Mouse (Mus musculus): ENCODE measurements around the gene Fbxo42. TPM values are rescaled to one million over a fixed set of nuclear protein-coding genes. Genes with fewer than 3 reads are reported as not detected.

The Fbxo42 gene
- total and polyA plus RNA-seq, 3 experiments = 11.2 to 260 (median 23.1) TPM

- no peaks in the 10 kb centered on the region for H3K27me3 ChIP-seq (ENCODE audit: control insufficient read depth in 1 of 2, insufficient read depth in 2 of 2, low read length in 2 of 2)
- no peak for TF ChIP-seq POLR2AphosphoS2 (IDR thresholded peaks at IDR 0.05; ENCODE audit: low read length)
- TF ChIP-seq MAX (IDR thresholded peaks at IDR 0.05; ENCODE audit: low read length) = no peak
- no peak for TF ChIP-seq RCOR1 (IDR thresholded peaks at IDR 0.05; ENCODE audit: low read depth, low read length)
- TF ChIP-seq ETS1 (IDR thresholded peaks at IDR 0.05; ENCODE audit: low read depth, low read length) = no peak
- TF ChIP-seq MYC (IDR thresholded peaks at IDR 0.05; ENCODE audit: low read depth, low read length) = no peak
- TF ChIP-seq MAFK (IDR thresholded peaks at IDR 0.05; ENCODE audit: borderline replicate concordance, low read depth, low read length) = no peak
- no peak for DNase-seq (ENCODE audit: low read depth, low spot score)
- H3K9ac ChIP-seq (ENCODE audit: control insufficient read depth, low read depth, low read length, poor library complexity, severe bottlenecking) = no peak overlapping the region
- no peak overlapping the region for H3K27ac ChIP-seq (ENCODE audit: control insufficient read depth, low read depth, low read length)
- no peaks in the 10 kb centered on the region for H3K9me3 ChIP-seq (replicated peaks; ENCODE audit: insufficient read depth, low read length)
- H3K36me3 ChIP-seq (ENCODE audit: control insufficient read depth in 1 of 2, insufficient read depth in 2 of 2, low read length in 2 of 2) = peaks cover 0 to 2% of the 10 kb centered on the region in 2 experiments; a peak in 1 of 4 replicates
- H3K4me1 ChIP-seq (ENCODE audit: control insufficient read depth in 1 of 2, insufficient read depth in 2 of 2, low read length in 2 of 2) = no peaks in the 10 kb centered on the region
- peaks cover 52% of the 10 kb centered on the region for H3K79me2 ChIP-seq (ENCODE audit: control insufficient read depth, insufficient read depth, low read length, poor library complexity)
- no peak overlapping the region for H3K4me3 ChIP-seq (ENCODE audit: control insufficient read depth in 1 of 2, insufficient read depth in 1 of 2, low read depth in 2 of 2, low read length in 2 of 2)
These were observed 24.6 kb upstream of the Fbxo42 start for GRCm38 (mm10) chr4:141123065-141123464.

GRCm38 (mm10) chr4:141129190-141129710 lies 18.5 kb upstream of the Fbxo42 start:
- TF ChIP-seq ZMIZ1 (IDR thresholded peaks at IDR 0.05; ENCODE audit: low read depth, low read length) = no peak
- Histone ChIP-seq H3K9ac (ENCODE audit: control insufficient read depth, low read depth, low read length, poor library complexity, severe bottlenecking) (no peak overlapping the region), H3K27me3 (ENCODE audit: control insufficient read depth in 1 of 2, insufficient read depth in 2 of 2, low read length in 2 of 2) (no peaks in the 10 kb centered on the region), H3K4me1 (ENCODE audit: control insufficient read depth in 1 of 2, insufficient read depth in 2 of 2, low read length in 2 of 2) (no peaks in the 10 kb centered on the region), H3K9me3 (replicated peaks; ENCODE audit: insufficient read depth, low read length) (no peaks in the 10 kb centered on the region), H3K79me2 (ENCODE audit: control insufficient read depth, insufficient read depth, low read length, poor library complexity) (peaks cover 68% of the 10 kb centered on the region), H3K27ac (ENCODE audit: control insufficient read depth, low read depth, low read length) (no peak overlapping the region), H3K4me3 (ENCODE audit: control insufficient read depth in 1 of 2, insufficient read depth in 1 of 2, low read depth in 2 of 2, low read length in 2 of 2) (no peak overlapping the region), H3K36me3 (ENCODE audit: control insufficient read depth in 1 of 2, insufficient read depth in 2 of 2, low read length in 2 of 2) (peaks cover 0 to 1% of the 10 kb centered on the region in 2 experiments; a peak in 2 of 4 replicates)
- DNase-seq (ENCODE audit: low read depth, low spot score) = no peak

GRCm38 (mm10) chr4:141130704-141131342 lies 16.9 kb upstream of the Fbxo42 start:
- H3K9ac ChIP-seq (ENCODE audit: control insufficient read depth, low read depth, low read length, poor library complexity, severe bottlenecking) = no peak overlapping the region
- TF ChIP-seq MXI1 (IDR thresholded peaks at IDR 0.05; ENCODE audit: low read depth, low read length) (no peak), ETS1 (IDR thresholded peaks at IDR 0.05; ENCODE audit: low read depth, low read length) (no peak), CTCF (IDR thresholded peaks at IDR 0.05 in 2 of 3, conservative IDR thresholded peaks at IDR 0.05 in 1 of 3; ENCODE audit: control insufficient read depth in 1 of 3, insufficient read depth in 1 of 3, low read depth in 2 of 3, low read length in 3 of 3, poor library complexity in 1 of 3, severe bottlenecking in 1 of 3) (no peak), TCF12 (IDR thresholded peaks at IDR 0.05; ENCODE audit: low read depth, low read length) (no peak)
- H3K79me2 ChIP-seq (ENCODE audit: control insufficient read depth, insufficient read depth, low read length, poor library complexity) = peaks cover 71% of the 10 kb centered on the region
- no peak overlapping the region for H3K4me3 ChIP-seq (ENCODE audit: control insufficient read depth in 1 of 2, insufficient read depth in 1 of 2, low read depth in 2 of 2, low read length in 2 of 2)
- no peak overlapping the region for H3K27ac ChIP-seq (ENCODE audit: control insufficient read depth, low read depth, low read length)
- no peak for DNase-seq (ENCODE audit: low read depth, low spot score)
- H3K36me3 ChIP-seq (ENCODE audit: control insufficient read depth in 1 of 2, insufficient read depth in 2 of 2, low read length in 2 of 2) = peaks cover 0 to 1% of the 10 kb centered on the region in 2 experiments; a peak in 2 of 4 replicates
- no peaks in the 10 kb centered on the region for H3K4me1 ChIP-seq (ENCODE audit: control insufficient read depth in 1 of 2, insufficient read depth in 2 of 2, low read length in 2 of 2)
- no peaks in the 10 kb centered on the region for H3K9me3 ChIP-seq (replicated peaks; ENCODE audit: insufficient read depth, low read length)
- H3K27me3 ChIP-seq (ENCODE audit: control insufficient read depth in 1 of 2, insufficient read depth in 2 of 2, low read length in 2 of 2) = no peaks in the 10 kb centered on the region
